Mouse (Mus musculus): Measurements from ENCODE around the gene Atp1b3. TPM values are rescaled to one million over a fixed set of nuclear protein-coding genes. Genes with fewer than 3 reads are reported as not detected.

Gene Atp1b3
- polyA plus RNA-seq, 1 experiment from 2014 or later, result 177 TPM

GRCm38 (mm10) chr9:96383714-96384487, 19.7 kb upstream of the Atp1b3 start:
- Histone ChIP-seq H3K36me3 (no peaks in the 10 kb centered on the region), H3K9me3 (replicated peaks) (no peaks in the 10 kb centered on the region), H3K9ac (replicated peaks) (no peak overlapping the region), H3K4me2 (no peak overlapping the region), H3K4me1 (no peaks in the 10 kb centered on the region), H3K27me3 (replicated peaks) (no peaks in the 10 kb centered on the region), H3K27ac (replicated peaks) (no peak overlapping the region), H3K4me3 (replicated peaks) (no peak overlapping the region)
- 76% methylated on average over 18 of the region's 18 CpGs for WGBS
- no peak for ATAC-seq (ENCODE audit: low FRiP score)

- ATAC-seq (ENCODE audit: low FRiP score), result no peak
- Histone ChIP-seq H3K4me1 (no peaks in the 10 kb centered on the region), H3K27ac (replicated peaks) (no peak overlapping the region), H3K27me3 (replicated peaks) (no peaks in the 10 kb centered on the region), H3K4me3 (replicated peaks) (no peak overlapping the region), H3K9me3 (replicated peaks) (no peaks in the 10 kb centered on the region), H3K9ac (replicated peaks) (no peak overlapping the region), H3K36me3 (no peaks in the 10 kb centered on the region), H3K4me2 (no peak overlapping the region)
- WGBS, result 80% methylated on average over 4 of the region's 4 CpGs
Measured at GRCm38 (mm10) chr9:96382756-96383155, 18.5 kb upstream of the Atp1b3 start.

DNA sequence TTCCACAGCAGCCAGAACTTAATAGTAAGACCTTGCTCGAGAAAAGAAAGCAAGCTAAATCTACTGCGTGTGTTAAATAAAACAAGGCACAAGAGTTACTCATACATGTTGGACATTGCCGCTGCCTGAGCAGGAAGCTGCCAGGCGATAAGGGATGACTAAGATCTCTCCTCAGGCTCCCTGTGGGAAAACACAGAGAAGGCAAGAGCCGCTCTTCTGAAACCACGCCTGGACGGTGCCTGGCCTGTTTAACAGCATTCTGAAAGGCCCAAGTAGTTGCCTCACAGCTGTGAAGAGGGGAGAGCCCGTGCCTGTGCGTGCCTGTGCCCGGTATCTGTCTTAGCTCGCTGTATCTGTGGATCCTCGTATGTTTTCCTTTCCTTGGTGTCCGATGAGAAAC, 17.2 kb upstream of the Atp1b3 start:
- no peaks in the 10 kb centered on the region for H3K9me3 ChIP-seq (replicated peaks)
- no peak overlapping the region for H3K27ac ChIP-seq (replicated peaks)
- H3K4me3 ChIP-seq (replicated peaks), result no peak overlapping the region
- no peak overlapping the region for H3K4me2 ChIP-seq
- no peak overlapping the region for H3K9ac ChIP-seq (replicated peaks)
- ATAC-seq (ENCODE audit: low FRiP score), result no peak
- no peaks in the 10 kb centered on the region for H3K4me1 ChIP-seq
- 83% methylated on average over 13 of the region's 13 CpGs for WGBS
- H3K36me3 ChIP-seq, result no peaks in the 10 kb centered on the region
- H3K27me3 ChIP-seq (replicated peaks), result no peaks in the 10 kb centered on the region

- no peaks in the 10 kb centered on the region for H3K36me3 ChIP-seq
- WGBS, result 80% methylated on average over 7 of the region's 7 CpGs
- H3K9me3 ChIP-seq (replicated peaks), result no peaks in the 10 kb centered on the region
- no peaks in the 10 kb centered on the region for H3K4me1 ChIP-seq
- no peak for ATAC-seq (ENCODE audit: low FRiP score)
- no peak overlapping the region for H3K9ac ChIP-seq (replicated peaks)
- H3K27ac ChIP-seq (replicated peaks), result no peak overlapping the region
- H3K27me3 ChIP-seq (replicated peaks), result no peaks in the 10 kb centered on the region
- no peak overlapping the region for H3K4me3 ChIP-seq (replicated peaks)
- no peak overlapping the region for H3K4me2 ChIP-seq
Measured at GRCm38 (mm10) chr9:96379551-96379950, 15.3 kb upstream of the Atp1b3 start.

GRCm38 (mm10) chr9:96378747-96379146, 14.5 kb upstream of the Atp1b3 start:
- H3K27ac ChIP-seq (replicated peaks), result no peak overlapping the region
- H3K4me2 ChIP-seq, result no peak overlapping the region
- 79% methylated on average over 5 of the region's 5 CpGs for WGBS
- no peak for ATAC-seq (ENCODE audit: low FRiP score)
- H3K9ac ChIP-seq (replicated peaks), result no peak overlapping the region
- H3K36me3 ChIP-seq, result no peaks in the 10 kb centered on the region
- H3K4me3 ChIP-seq (replicated peaks), result no peak overlapping the region
- no peaks in the 10 kb centered on the region for H3K4me1 ChIP-seq
- H3K9me3 ChIP-seq (replicated peaks), result no peaks in the 10 kb centered on the region
- no peaks in the 10 kb centered on the region for H3K27me3 ChIP-seq (replicated peaks)

DNA sequence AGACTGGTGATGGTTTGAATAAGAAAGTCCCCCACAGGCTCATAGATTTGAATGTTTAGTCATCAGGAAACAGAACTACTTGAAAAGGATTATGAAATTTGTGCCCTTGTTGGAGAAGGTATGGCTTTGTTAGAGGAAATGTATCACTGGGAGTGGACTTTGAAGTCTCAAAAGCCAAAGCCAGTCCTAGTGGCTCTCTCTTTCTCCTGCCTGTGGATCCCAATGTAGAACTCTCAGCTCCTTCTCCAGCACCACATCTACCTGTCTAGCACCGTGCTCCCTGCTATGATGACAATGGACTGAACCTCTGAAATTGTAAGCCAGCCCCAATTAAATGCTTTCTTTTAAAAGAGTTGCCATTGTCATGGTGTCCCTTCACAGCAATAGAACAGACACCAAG, 12.9 kb upstream of the Atp1b3 start:
- Histone ChIP-seq H3K27me3 (replicated peaks) (no peaks in the 10 kb centered on the region), H3K4me2 (no peak overlapping the region), H3K4me3 (replicated peaks) (no peak overlapping the region), H3K4me1 (no peaks in the 10 kb centered on the region), H3K9ac (replicated peaks) (no peak overlapping the region), H3K9me3 (replicated peaks) (no peaks in the 10 kb centered on the region), H3K27ac (replicated peaks) (no peak overlapping the region), H3K36me3 (no peaks in the 10 kb centered on the region)
- no peak for ATAC-seq (ENCODE audit: low FRiP score)
- 89% methylated on average over 1 of the region's 1 CpGs for WGBS

DNA sequence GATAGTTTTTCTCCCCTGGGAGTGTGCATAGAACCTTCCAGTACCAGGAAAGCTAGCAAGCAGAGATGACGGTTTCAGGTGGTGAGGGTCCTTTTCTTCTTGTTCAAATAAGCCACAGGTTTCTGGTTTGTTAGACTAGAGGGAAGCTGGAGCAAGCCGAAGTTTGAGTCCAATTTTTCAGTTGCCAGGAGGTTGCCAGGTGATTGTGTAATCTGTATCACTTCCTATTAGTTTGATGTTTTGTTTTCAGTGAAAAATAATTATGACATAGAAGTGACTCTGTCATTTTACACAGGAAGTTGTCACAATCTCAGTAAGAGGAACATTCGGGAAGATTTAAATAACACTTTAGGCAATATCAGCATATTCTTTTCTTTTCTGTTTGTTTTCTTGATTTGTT, 11.6 kb upstream of the Atp1b3 start:
- Histone ChIP-seq H3K36me3 (no peaks in the 10 kb centered on the region), H3K4me1 (no peaks in the 10 kb centered on the region), H3K4me3 (replicated peaks) (no peak overlapping the region), H3K9me3 (replicated peaks) (no peaks in the 10 kb centered on the region), H3K27ac (replicated peaks) (no peak overlapping the region), H3K9ac (replicated peaks) (no peak overlapping the region), H3K4me2 (no peak overlapping the region), H3K27me3 (replicated peaks) (no peaks in the 10 kb centered on the region)
- 92% methylated on average over 3 of the region's 3 CpGs for WGBS
- ATAC-seq (ENCODE audit: low FRiP score), result no peak

- ATAC-seq (ENCODE audit: low FRiP score), result no peak
- Histone ChIP-seq H3K4me1 (no peaks in the 10 kb centered on the region), H3K9me3 (replicated peaks) (no peaks in the 10 kb centered on the region), H3K36me3 (no peaks in the 10 kb centered on the region), H3K9ac (replicated peaks) (no peak overlapping the region), H3K27me3 (replicated peaks) (no peaks in the 10 kb centered on the region), H3K4me3 (replicated peaks) (no peak overlapping the region), H3K4me2 (no peak overlapping the region), H3K27ac (replicated peaks) (no peak overlapping the region)
- 87% methylated on average over 5 of the region's 5 CpGs for WGBS
Measured at GRCm38 (mm10) chr9:96371075-96371474, 6.8 kb upstream of the Atp1b3 start.

GRCm38 (mm10) chr9:96369654-96370384, 5.6 kb upstream of the Atp1b3 start:
- Histone ChIP-seq H3K4me2 (no peak overlapping the region), H3K36me3 (no peaks in the 10 kb centered on the region), H3K27me3 (replicated peaks) (no peaks in the 10 kb centered on the region), H3K4me1 (0 out of 2 replicates have a peak, but pooled peaks cover 4% of the 10 kb centered on the region), H3K27ac (replicated peaks) (no peak overlapping the region), H3K4me3 (replicated peaks) (no peak overlapping the region), H3K9ac (replicated peaks) (no peak overlapping the region), H3K9me3 (replicated peaks) (no peaks in the 10 kb centered on the region)
- WGBS, result 73% methylated on average over 5 of the region's 5 CpGs
- no peak for ATAC-seq (ENCODE audit: low FRiP score)

GRCm38 (mm10) chr9:96365271-96365872, 1.1 kb upstream of the Atp1b3 start:
- Histone ChIP-seq H3K4me2 (0 out of 2 replicates have a peak overlapping the region, but pooled peaks have one; percentile 1), H3K9me3 (replicated peaks) (no peaks in the 10 kb centered on the region), H3K36me3 (no peaks in the 10 kb centered on the region), H3K4me3 (replicated peaks) (no peak overlapping the region), H3K9ac (replicated peaks) (no peak overlapping the region), H3K27ac (replicated peaks) (no peak overlapping the region), H3K4me1 (peaks cover 27% of the 10 kb centered on the region), H3K27me3 (replicated peaks) (no peaks in the 10 kb centered on the region)
- 67% methylated on average over 6 of the region's 6 CpGs for WGBS
- ATAC-seq (ENCODE audit: low FRiP score), result no peak

DNA sequence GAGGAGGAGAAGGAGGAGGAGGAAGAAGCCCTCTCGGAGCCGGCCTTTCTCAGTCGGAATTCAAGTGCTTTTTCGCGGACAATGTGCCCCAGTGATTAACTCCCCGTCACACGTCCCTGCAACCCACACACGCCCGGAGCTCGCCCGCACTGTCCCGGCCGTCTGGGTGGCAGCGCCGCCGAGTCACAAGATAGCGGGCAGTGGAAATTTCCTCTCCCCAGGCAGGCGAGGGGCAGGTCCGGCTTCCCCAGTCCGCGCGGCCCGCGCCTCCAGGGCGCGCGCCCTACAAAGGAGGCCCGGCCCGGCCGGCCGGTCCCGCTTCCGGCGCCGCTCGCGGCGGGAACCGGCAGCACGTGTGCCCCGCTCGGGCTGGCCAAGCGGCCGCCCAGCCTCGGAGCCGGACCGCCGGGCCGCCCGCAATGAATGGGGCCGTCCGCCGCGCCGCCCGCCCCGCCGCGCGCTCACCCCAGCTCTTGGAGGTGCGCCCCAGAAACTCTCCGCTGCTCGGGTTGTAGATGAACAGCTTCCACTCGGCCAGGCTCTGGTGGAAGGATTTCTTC, 581 bp downstream of the Atp1b3 start:
- no peaks in the 10 kb centered on the region for H3K36me3 ChIP-seq
- H3K9ac ChIP-seq (replicated peaks), result peak overlapping the region; percentile 70
- peak overlapping the region; percentile 66 for H3K4me2 ChIP-seq
- H3K9me3 ChIP-seq (replicated peaks), result no peaks in the 10 kb centered on the region
- peak; percentile 69 for ATAC-seq (ENCODE audit: low FRiP score)
- H3K27ac ChIP-seq (replicated peaks), result peak overlapping the region; percentile 90
- under 1% methylated on average over 52 of the region's 64 CpGs for WGBS
- H3K27me3 ChIP-seq (replicated peaks), result no peaks in the 10 kb centered on the region
- peaks cover 27% of the 10 kb centered on the region for H3K4me1 ChIP-seq
- peak overlapping the region; percentile 91 for H3K4me3 ChIP-seq (replicated peaks)

Data from neural tube, embryonic 15.5 days (tissue).